Mouse (Mus musculus): Measurements from ENCODE around the gene Tfeb. TPM values are rescaled to one million over a fixed set of nuclear protein-coding genes. Genes with fewer than 3 reads are reported as not detected.

The Tfeb gene
- polyA plus RNA-seq (2014; fragmentation: Nextera tagmentation; extraction: Ambion mirVana) = 11.7 and 12.0 TPM in 2 replicates

GRCm38 (mm10) chr17:47736856-47737255 lies at the start of gene Tfeb:
TSS of gene Tfeb (plus strand) at chr17:47737030.
- peaks cover 14% of the 10 kb centered on the region for H3K4me1 ChIP-seq (ENCODE audit: control insufficient read depth, insufficient read depth, low read length)
- no peaks in the 10 kb centered on the region for H3K9me3 ChIP-seq (ENCODE audit: control insufficient read depth, low read length)
- peak within 1 kb of the TSS; percentile 74 for H3K4me3 ChIP-seq (ENCODE audit: low read length)
- no peaks in the 10 kb centered on the region for H3K27me3 ChIP-seq (ENCODE audit: control insufficient read depth, insufficient read depth, low read length)
- under 1% methylated on average over 34 of the region's 47 CpGs for WGBS
- ATAC-seq (ENCODE audit: low FRiP score, low TSS enrichment) = peak; percentile 62
- H3K9ac ChIP-seq (ENCODE audit: low read depth, low read length) = peak within 1 kb of the TSS; percentile 80
- peak within 1 kb of the TSS; percentile 96 for H3K4me2 ChIP-seq (replicated peaks; ENCODE audit: low read depth, low read length)
- H3K36me3 ChIP-seq (ENCODE audit: control insufficient read depth, insufficient read depth, low read length) = no peaks in the 10 kb centered on the region
- H3K27ac ChIP-seq (ENCODE audit: low read depth, low read length) = peak within 1 kb of the TSS; percentile 90

- 0 out of 2 replicates have a peak, but pooled peaks cover 7% of the 10 kb centered on the region for H3K27me3 ChIP-seq (ENCODE audit: control insufficient read depth, insufficient read depth, low read length)
- peak overlapping the region; percentile 86 for H3K4me2 ChIP-seq (replicated peaks; ENCODE audit: low read depth, low read length)
- peak overlapping the region; percentile 88 for H3K4me3 ChIP-seq (ENCODE audit: low read length)
- peak overlapping the region; percentile 52 for H3K27ac ChIP-seq (ENCODE audit: low read depth, low read length)
- peaks cover 33% of the 10 kb centered on the region for H3K36me3 ChIP-seq (ENCODE audit: control insufficient read depth, insufficient read depth, low read length)
- peak; percentile 93 for ATAC-seq (ENCODE audit: low FRiP score, low TSS enrichment)
- no peaks in the 10 kb centered on the region for H3K9me3 ChIP-seq (ENCODE audit: control insufficient read depth, low read length)
- H3K4me1 ChIP-seq (ENCODE audit: control insufficient read depth, insufficient read depth, low read length) = peaks cover 6% of the 10 kb centered on the region; the same call in 1 of the 2 replicates
- under 1% methylated on average over 70 of the region's 70 CpGs for WGBS
- peak overlapping the region; percentile 81 for H3K9ac ChIP-seq (ENCODE audit: low read depth, low read length)
Measured at GRCm38 (mm10) chr17:47687409-47688343, 49.2 kb upstream of the Tfeb start.

- Histone ChIP-seq H3K9ac (ENCODE audit: low read depth, low read length) (peak within 1 kb of the TSS; percentile 81), H3K27ac (ENCODE audit: low read depth, low read length) (peak within 1 kb of the TSS; percentile 52), H3K36me3 (ENCODE audit: control insufficient read depth, insufficient read depth, low read length) (peaks cover 29% of the 10 kb centered on the region), H3K4me3 (ENCODE audit: low read length) (peak within 1 kb of the TSS; percentile 88), H3K4me1 (ENCODE audit: control insufficient read depth, insufficient read depth, low read length) (peaks cover 6% of the 10 kb centered on the region; the same call in 1 of the 2 replicates), H3K4me2 (replicated peaks; ENCODE audit: low read depth, low read length) (peak within 1 kb of the TSS; percentile 86), H3K9me3 (ENCODE audit: control insufficient read depth, low read length) (no peaks in the 10 kb centered on the region), H3K27me3 (ENCODE audit: control insufficient read depth, insufficient read depth, low read length) (0 out of 2 replicates have a peak, but pooled peaks cover 7% of the 10 kb centered on the region)
- WGBS = 0% methylated on average over 9 of the region's 9 CpGs
- no peak for ATAC-seq (ENCODE audit: low FRiP score, low TSS enrichment)
Measured at GRCm38 (mm10) chr17:47688344-47688607, 48.6 kb upstream of the Tfeb start, which contains the start of gene Tomm6. TSS of gene Tomm6 (minus strand) at chr17:47688386.

GRCm38 (mm10) chr17:47688608-47689575 lies 47.9 kb upstream of the Tfeb start, which contains the start of gene Frs3:
TSS of gene Frs3 (plus strand) at chr17:47689030.
- H3K9ac ChIP-seq (ENCODE audit: low read depth, low read length) = peak within 1 kb of the TSS; percentile 81
- peak within 1 kb of the TSS; percentile 52 for H3K27ac ChIP-seq (ENCODE audit: low read depth, low read length)
- WGBS = 2% methylated on average over 57 of the region's 58 CpGs
- peaks cover 23% of the 10 kb centered on the region for H3K36me3 ChIP-seq (ENCODE audit: control insufficient read depth, insufficient read depth, low read length)
- H3K4me2 ChIP-seq (replicated peaks; ENCODE audit: low read depth, low read length) = peak within 1 kb of the TSS; percentile 86
- peak; percentile 44 for ATAC-seq (ENCODE audit: low FRiP score, low TSS enrichment)
- peak within 1 kb of the TSS; percentile 88 for H3K4me3 ChIP-seq (ENCODE audit: low read length)
- peaks cover 7% of the 10 kb centered on the region; the same call in 1 of the 2 replicates for H3K4me1 ChIP-seq (ENCODE audit: control insufficient read depth, insufficient read depth, low read length)
- H3K9me3 ChIP-seq (ENCODE audit: control insufficient read depth, low read length) = no peaks in the 10 kb centered on the region
- 0 out of 2 replicates have a peak, but pooled peaks cover 7% of the 10 kb centered on the region for H3K27me3 ChIP-seq (ENCODE audit: control insufficient read depth, insufficient read depth, low read length)

GRCm38 (mm10) chr17:47689894-47690293 lies 46.9 kb upstream of the Tfeb start:
- no peak overlapping the region for H3K4me3 ChIP-seq (ENCODE audit: low read length)
- no peak overlapping the region for H3K27ac ChIP-seq (ENCODE audit: low read depth, low read length)
- peaks cover 10% of the 10 kb centered on the region; the same call in 1 of the 2 replicates for H3K4me1 ChIP-seq (ENCODE audit: control insufficient read depth, insufficient read depth, low read length)
- H3K27me3 ChIP-seq (ENCODE audit: control insufficient read depth, insufficient read depth, low read length) = 0 out of 2 replicates have a peak, but pooled peaks cover 7% of the 10 kb centered on the region
- H3K36me3 ChIP-seq (ENCODE audit: control insufficient read depth, insufficient read depth, low read length) = peaks cover 13% of the 10 kb centered on the region
- WGBS = 82% methylated on average over 8 of the region's 8 CpGs
- H3K4me2 ChIP-seq (replicated peaks; ENCODE audit: low read depth, low read length) = 0 out of 2 replicates have a peak overlapping the region, but pooled peaks have one; percentile 86
- no peaks in the 10 kb centered on the region for H3K9me3 ChIP-seq (ENCODE audit: control insufficient read depth, low read length)
- no peak for ATAC-seq (ENCODE audit: low FRiP score, low TSS enrichment)
- H3K9ac ChIP-seq (ENCODE audit: low read depth, low read length) = no peak overlapping the region

- Histone ChIP-seq H3K27ac (ENCODE audit: low read depth, low read length) (no peak overlapping the region), H3K36me3 (ENCODE audit: control insufficient read depth, insufficient read depth, low read length) (no peaks in the 10 kb centered on the region), H3K4me2 (replicated peaks; ENCODE audit: low read depth, low read length) (no peak overlapping the region), H3K27me3 (ENCODE audit: control insufficient read depth, insufficient read depth, low read length) (0 out of 2 replicates have a peak, but pooled peaks cover 7% of the 10 kb centered on the region), H3K9ac (ENCODE audit: low read depth, low read length) (no peak overlapping the region), H3K4me3 (ENCODE audit: low read length) (no peak overlapping the region), H3K4me1 (ENCODE audit: control insufficient read depth, insufficient read depth, low read length) (peaks cover 10% of the 10 kb centered on the region; the same call in 1 of the 2 replicates), H3K9me3 (ENCODE audit: control insufficient read depth, low read length) (no peaks in the 10 kb centered on the region)
- ATAC-seq (ENCODE audit: low FRiP score, low TSS enrichment) = no peak
- WGBS = 97% methylated on average over 3 of the region's 3 CpGs
Measured at GRCm38 (mm10) chr17:47691650-47692049, 45.2 kb upstream of the Tfeb start.

- H3K36me3 ChIP-seq (ENCODE audit: control insufficient read depth, insufficient read depth, low read length) = no peaks in the 10 kb centered on the region
- no peak; the same call in 1 of the 2 replicates for ATAC-seq (ENCODE audit: low FRiP score, low TSS enrichment)
- 0 out of 2 replicates have a peak, but pooled peaks cover 7% of the 10 kb centered on the region for H3K27me3 ChIP-seq (ENCODE audit: control insufficient read depth, insufficient read depth, low read length)
- H3K4me3 ChIP-seq (ENCODE audit: low read length) = peak overlapping the region; percentile 74
- H3K27ac ChIP-seq (ENCODE audit: low read depth, low read length) = no peak overlapping the region
- WGBS = 32% methylated on average over 13 of the region's 13 CpGs
- H3K4me1 ChIP-seq (ENCODE audit: control insufficient read depth, insufficient read depth, low read length) = peaks cover 4% of the 10 kb centered on the region; the same call in 1 of the 2 replicates
- no peaks in the 10 kb centered on the region for H3K9me3 ChIP-seq (ENCODE audit: control insufficient read depth, low read length)
- H3K4me2 ChIP-seq (replicated peaks; ENCODE audit: low read depth, low read length) = peak overlapping the region; percentile 78
- H3K9ac ChIP-seq (ENCODE audit: low read depth, low read length) = peak overlapping the region; percentile 82; the same call in 1 of the 2 replicates
Measured at GRCm38 (mm10) chr17:47693671-47694441, 43.0 kb upstream of the Tfeb start.

- Histone ChIP-seq H3K4me3 (ENCODE audit: low read length) (peak within 1 kb of the TSS; percentile 74), H3K36me3 (ENCODE audit: control insufficient read depth, insufficient read depth, low read length) (no peaks in the 10 kb centered on the region)
Measured at GRCm38 (mm10) chr17:47694442-47694502, 42.6 kb upstream of the Tfeb start, which contains the start of gene Gm21981. TSS of gene Gm21981 (minus strand) at chr17:47694455.

More at GRCm38 (mm10) chr17:47694442-47694502, 42.6 kb upstream of the Tfeb start, which contains the start of gene Gm21981:
- no peak for ATAC-seq (ENCODE audit: low FRiP score, low TSS enrichment)
- Histone ChIP-seq H3K9me3 (ENCODE audit: control insufficient read depth, low read length) (no peaks in the 10 kb centered on the region), H3K4me1 (ENCODE audit: control insufficient read depth, insufficient read depth, low read length) (peaks cover 4% of the 10 kb centered on the region; the same call in 1 of the 2 replicates), H3K27ac (ENCODE audit: low read depth, low read length) (peak within 1 kb of the TSS; percentile 37; the same call in 1 of the 2 replicates), H3K27me3 (ENCODE audit: control insufficient read depth, insufficient read depth, low read length) (0 out of 2 replicates have a peak, but pooled peaks cover 7% of the 10 kb centered on the region), H3K9ac (ENCODE audit: low read depth, low read length) (peak within 1 kb of the TSS; percentile 82), H3K4me2 (replicated peaks; ENCODE audit: low read depth, low read length) (peak within 1 kb of the TSS; percentile 78)
- 3% methylated on average over 3 of the region's 3 CpGs for WGBS

Measured in kidney, embryonic 14.5 days (tissue).